Mouse (Mus musculus): ENCODE results near the gene Myef2.

DNA sequence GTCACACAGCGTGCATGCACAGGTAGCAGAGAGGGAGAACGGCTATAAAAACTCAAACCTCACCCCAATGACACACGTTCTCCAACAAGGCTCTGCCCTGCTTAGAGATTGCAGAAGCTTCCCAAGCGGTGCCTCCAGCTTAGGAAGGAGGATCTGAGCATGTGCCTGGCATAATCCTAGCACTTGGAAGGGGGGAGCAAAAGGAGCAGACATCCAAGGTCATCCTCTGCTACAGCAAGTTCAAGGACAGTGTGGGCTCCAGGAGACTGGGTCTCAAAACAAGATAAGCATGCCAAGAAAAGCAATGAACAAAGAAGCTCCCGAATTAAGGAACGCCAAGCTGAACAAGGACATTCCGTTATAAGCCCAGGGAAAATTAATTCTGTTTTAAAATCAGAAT, 62.0 kb downstream of the Myef2 start:
- no peak for TF ChIP-seq CTCF (IDR thresholded peaks at IDR 0.05; ENCODE audit: control insufficient read depth, insufficient read depth, insufficient replicate concordance, low read depth, low read length)
- no peak for TF ChIP-seq POLR2A (IDR thresholded peaks at IDR 0.05; ENCODE audit: control insufficient read depth, low read depth, low read length)

Measured in testis, adult 2 months (tissue).